Mouse (Mus musculus) monocyte, adult 5-6 weeks (primary cell): ENCODE results near the gene Tcerg1l. TPM values are rescaled to one million over a fixed set of nuclear protein-coding genes. Genes with fewer than 3 reads are reported as not detected.

Experiments
- ATAC-seq: fragments of 153-309, 156-312 bp; replicated peaks from 2 replicates; pipeline ENCODE4 v1.8.0; 2017; ENCODE audit warnings: mild to moderate bottlenecking; ENCODE audit not compliant: low TSS enrichment, insufficient number of reproducible peaks, severe bottlenecking, poor library complexity, low FRiP score
- total RNA-seq: library from RNA; stranded (forward); fragments of 200-1000, 200-491, 200-594 nt; gene quantifications from 3 replicates; pipeline ENCODE4 v1.2.3, GENCODE M21; 2017

Tcerg1l gene
- not detected in 3 replicates for total RNA-seq

- no peak for ATAC-seq
Observed at GRCm38 (mm10) chr7:138397485-138398181, at the start of gene Tcerg1l. TSS of gene Tcerg1l (minus strand) at chr7:138397730.

DNA sequence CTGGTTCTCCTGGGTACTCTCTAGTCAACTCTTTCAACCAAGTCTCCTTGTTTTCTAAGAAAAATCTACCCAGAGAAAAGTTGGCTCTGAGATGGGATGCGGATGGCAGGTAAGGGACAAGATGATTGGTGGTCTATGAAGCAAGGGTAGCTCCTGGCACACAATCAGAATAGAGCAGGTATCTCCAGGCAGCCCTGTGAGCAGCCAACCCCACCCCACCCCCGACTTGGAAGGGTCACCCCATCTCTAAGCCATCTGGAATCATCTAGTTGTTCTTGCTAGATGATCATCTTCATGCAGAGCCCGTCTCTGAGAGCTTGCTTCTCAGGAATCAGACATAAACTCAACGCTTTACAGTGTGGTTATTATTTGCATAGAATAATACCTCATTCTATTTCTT lies 44.6 kb upstream of the Tcerg1l start:
- ATAC-seq: no peak

DNA sequence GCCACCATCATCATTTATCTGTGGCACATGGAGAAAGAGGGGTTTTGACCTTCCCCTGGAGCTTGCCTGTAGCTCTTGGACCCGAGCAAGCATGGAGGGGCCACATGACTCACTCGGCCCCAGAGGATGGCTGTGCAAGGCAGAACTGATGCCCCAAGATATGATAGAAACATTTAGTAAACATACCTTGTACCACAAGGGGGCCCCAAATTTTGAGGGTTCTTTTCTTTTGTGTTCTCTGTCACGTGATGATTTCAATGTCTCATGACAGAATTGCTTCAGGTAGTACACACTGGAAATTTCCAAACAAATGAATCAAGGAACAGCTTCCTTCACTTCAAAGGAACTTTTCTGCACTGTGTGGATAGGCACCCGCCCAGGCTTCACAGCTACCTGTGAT lies 35.0 kb upstream of the Tcerg1l start:
- no peak for ATAC-seq

DNA sequence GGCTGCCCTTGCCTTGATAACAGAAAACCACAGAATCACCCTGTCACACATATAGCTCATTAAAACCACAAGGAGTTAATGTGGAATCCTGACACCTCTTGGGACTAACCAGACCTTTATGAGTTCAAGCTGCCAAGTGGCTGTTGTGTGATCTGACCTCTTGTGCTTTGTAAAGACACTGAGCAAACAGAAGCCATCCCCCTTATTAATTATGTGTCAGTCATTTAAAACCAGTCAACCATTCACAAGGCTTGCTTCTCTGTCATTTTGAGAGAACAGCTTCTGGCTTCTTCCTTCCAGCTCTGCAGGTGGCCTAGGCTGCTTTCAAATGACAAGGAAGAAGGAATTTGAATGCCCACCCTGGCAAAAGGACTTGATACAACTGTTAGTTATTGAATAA lies 33.9 kb upstream of the Tcerg1l start:
- ATAC-seq: no peak

- ATAC-seq: no peak
Observed at GRCm38 (mm10) chr7:138429916-138430315, 32.4 kb upstream of the Tcerg1l start.

DNA sequence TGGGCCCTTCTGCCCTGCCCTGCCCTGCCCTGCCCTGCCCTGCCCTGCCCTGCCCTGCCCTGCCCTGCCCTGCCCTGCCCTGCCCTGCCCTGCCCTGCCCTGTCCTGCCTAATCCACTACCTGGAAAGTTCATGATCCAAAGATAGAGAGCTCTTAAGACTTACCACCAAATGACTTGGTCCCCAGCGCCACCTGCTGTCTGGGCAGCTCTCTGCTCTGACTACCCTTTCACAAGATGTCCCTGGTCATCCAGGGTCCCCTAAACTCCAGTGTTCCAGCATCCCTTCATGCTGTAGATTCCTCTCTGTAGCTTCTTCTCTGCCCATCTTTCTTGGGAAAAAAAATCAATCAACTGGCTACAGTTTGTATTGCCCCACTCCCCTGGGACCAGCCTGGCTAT lies 31.3 kb upstream of the Tcerg1l start:
- ATAC-seq: no peak

DNA sequence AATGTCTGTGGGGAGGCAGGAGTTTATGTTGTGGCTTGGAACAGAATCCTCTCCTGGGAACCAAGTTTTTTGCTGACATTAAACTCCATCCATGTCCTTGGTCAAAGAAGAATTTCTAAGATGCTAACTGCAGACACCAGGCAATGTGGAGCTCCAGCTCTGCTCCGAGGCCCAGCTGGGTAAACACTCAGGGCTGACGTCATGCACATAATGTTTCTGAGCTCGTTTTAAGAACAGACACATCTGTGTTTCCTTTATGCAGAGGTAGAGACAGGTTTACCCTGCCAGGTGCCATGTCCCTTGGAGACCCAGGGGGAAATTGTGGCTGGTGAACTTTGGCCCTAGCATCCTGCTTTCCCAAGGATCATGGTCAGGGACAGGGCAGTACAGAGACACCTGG lies 29.9 kb upstream of the Tcerg1l start:
- ATAC-seq: no peak

GRCm38 (mm10) chr7:138413496-138413895 lies 16.0 kb upstream of the Tcerg1l start:
- ATAC-seq: no peak

GRCm38 (mm10) chr7:138401641-138402040 lies 4.1 kb upstream of the Tcerg1l start:
- ATAC-seq: no peak

DNA sequence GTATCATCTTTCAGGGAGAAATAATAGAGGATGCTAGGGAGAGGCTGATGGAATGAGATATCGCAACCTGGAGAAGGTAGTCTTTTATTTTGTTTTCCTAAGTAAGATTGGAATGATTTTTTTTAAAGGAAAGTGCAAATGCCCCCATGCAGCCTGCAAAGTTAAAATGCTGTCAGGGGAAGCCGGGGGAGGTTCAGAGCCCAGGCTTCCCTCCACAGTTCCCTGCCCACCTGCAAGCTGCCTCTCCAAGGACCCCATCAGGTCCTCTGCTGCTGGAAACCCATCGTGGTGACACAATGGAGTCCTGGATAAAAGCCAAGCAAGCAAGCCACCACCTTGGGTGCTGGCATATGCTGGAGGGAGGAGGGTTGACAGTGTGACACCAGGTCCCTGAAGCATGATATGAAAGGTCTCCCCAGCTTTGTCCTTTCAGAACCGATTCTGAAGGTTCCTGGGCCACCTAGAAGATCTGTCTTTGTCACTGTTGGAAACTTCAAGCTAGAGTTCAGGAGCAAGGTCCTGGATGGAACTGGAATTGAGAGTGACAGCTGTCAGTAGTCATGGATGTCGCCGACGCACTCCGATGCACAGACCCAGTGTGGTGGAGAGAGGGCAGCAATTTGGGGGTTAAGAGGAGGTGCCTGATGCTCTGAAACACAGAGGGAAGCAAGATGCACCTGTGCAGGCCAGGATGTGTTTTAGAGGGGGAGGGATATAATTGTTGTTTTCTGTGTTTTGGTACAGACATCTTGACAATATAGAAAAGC lies 3.2 kb upstream of the Tcerg1l start:
- no peak for ATAC-seq

DNA sequence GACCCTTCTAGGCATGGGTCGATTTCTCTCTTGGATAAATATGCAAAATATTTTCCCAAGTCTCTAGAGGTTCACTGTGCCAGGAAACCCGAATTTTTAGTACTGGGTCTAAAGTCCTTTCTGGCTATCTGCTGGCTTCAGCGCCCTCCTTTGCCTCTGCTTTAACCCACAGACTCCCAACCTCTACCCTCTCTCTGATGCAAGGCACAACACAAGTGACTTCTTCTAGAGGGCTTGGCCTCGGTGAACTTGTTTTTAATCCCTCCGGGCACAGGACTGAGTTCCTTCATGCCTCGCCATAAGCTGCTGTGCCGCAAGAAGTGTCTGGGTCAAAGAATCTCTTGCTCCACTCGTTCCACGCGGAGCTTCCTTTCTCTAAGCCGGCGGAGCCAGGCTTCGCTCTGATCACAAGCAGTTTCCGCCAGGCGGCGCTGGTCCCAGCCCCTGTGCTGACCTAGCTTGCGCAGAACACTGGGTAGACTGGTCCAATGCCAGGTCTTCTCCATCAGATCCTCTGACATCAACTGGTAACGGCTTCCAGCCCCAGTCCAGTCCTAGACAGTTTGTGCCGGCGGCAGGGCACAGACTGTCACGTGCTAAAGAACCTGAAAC lies 758 bp upstream of the Tcerg1l start:
- no peak for ATAC-seq

GRCm38 (mm10) chr7:138396863-138397484 lies 556 bp downstream of the Tcerg1l start:
- ATAC-seq: no peak

GRCm38 (mm10) chr7:138396109-138396862 lies 1.2 kb downstream of the Tcerg1l start:
- no peak for ATAC-seq

GRCm38 (mm10) chr7:138389941-138390340 lies 7.6 kb downstream of the Tcerg1l start:
- ATAC-seq: no peak

DNA sequence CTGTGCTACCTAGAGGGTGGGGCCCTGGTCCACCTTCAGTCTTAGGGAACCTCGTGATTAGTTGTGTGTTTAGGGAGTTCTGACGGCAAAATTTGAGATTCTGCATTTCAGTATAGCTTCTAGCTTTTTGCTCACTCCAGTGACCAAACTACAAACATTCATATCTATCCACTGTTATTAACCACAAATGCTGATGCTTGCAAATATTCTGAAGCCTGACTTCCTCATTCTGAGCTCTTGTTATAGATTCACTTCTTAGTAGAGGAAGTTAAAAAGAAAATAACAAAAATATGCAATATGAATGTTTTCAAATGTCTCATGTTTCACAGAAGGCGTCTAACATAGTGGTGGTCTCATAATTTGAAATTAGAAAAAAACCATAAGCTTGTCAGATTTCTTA lies 8.5 kb downstream of the Tcerg1l start:
- ATAC-seq: no peak

GRCm38 (mm10) chr7:138379221-138379620 lies 18.3 kb downstream of the Tcerg1l start:
- ATAC-seq: no peak

GRCm38 (mm10) chr7:138378546-138378945 lies 19.0 kb downstream of the Tcerg1l start:
- no peak for ATAC-seq

DNA sequence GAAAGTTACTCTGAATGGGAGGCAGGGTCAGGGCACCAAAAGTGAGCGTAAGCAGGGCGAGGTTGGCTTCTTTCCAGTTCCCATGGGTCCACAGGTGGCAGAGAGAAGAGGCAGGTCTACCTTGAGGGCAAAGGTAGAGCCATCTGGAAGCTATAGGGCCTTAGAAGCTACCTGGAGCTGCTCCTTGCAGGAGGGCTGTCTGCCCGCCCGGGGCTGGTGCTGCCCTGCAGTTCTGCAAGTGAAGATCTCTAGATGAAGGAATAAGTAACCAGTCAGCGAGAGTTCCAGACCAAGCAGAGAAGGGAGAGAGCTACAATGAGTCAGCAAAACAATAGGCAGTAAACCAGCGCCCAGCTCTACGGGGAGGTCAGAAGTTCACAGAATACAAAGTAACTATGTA lies 22.0 kb downstream of the Tcerg1l start:
- ATAC-seq: no peak

DNA sequence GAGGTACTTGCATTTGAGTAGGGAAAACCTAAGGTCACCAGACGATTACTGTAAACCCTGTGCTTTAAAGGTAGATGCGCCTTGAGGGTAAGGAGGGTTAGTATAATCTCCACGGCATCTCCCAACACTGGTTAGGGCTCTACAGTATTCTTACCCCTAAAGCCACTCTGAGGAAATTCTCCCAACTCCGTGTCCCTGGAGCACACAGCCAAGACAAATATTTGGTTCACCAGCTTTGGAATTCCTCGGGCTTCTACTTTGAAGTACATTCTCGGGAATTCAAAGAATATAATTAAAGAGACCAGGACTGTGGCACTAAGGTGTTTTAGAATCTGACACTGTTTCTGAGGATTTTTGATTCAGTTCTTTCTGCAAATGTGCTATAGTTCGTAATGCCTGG lies 23.2 kb downstream of the Tcerg1l start:
- ATAC-seq: no peak
